Mouse (Mus musculus): ENCODE results near the gene Ptprs.

- TF ChIP-seq CTCF (IDR thresholded peaks at IDR 0.05; ENCODE audit: insufficient read depth, low read length) (no peak), POLR2A (IDR thresholded peaks at IDR 0.05; ENCODE audit: borderline replicate concordance, extremely low read depth, low read depth, low read length) (no peak)
These were observed 19.9 kb downstream of the Ptprs start for GRCm38 (mm10) chr17:56456353-56456752.

Data from lung, adult 2 months (tissue).